Mouse (Mus musculus): ENCODE measurements at regions not wholly inside any gene's neighbourhood (a gene's known extent, or its start where the extent isn't known, plus 50 kb on each side); places are given as distances from the start of the nearest gene placed in this dataset.

DNA sequence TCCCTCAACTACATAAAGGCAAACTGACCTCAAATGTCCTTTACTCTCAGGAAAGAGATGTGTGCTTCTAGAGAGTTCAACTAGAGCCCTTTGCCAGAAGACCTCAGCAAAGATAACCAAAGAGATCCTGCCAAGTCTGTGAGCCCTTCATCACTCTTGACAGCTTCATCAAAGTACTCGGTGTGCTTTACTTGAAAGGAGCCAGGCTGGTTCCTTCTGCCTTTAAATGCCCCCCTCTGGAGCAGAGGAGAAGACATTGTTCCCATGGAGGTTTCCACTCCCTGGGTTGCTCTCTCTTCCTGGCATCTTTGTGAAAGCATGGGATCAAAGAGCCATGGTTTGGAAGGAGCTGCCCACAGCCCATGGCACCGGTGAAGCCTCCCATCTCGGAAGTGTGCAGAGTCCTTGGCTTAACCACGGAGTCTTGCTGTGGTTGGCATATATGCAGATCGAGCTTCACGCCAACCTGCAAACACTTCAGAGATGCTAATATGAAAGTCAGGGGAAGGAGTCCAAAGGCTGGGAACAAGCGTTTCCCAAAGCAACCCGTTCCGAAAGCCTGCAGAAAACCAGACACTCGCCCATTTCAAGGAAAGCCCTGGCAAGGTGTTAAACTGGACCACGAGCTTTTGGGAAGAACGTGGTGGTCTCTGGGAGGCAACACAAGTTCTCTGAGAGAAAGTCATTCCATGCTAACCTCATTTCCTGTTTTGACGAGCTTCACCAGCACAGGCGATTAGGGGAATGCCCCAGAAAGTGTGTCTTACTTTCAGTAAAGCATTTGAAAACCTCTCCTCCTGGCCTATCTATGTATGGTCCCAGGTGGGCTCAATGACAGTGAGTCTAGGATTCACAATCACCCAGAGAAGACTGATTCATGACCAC lies 223.5 kb upstream of the Spdye4c start:
- no peak for DNase-seq (ENCODE audit: low spot score in 2 of 2)

- DNase-seq (ENCODE audit: low spot score in 2 of 2) = no peak
Observed at GRCm38 (mm10) chr2:128368534-128369273, 222.3 kb upstream of the Spdye4c start.

DNA sequence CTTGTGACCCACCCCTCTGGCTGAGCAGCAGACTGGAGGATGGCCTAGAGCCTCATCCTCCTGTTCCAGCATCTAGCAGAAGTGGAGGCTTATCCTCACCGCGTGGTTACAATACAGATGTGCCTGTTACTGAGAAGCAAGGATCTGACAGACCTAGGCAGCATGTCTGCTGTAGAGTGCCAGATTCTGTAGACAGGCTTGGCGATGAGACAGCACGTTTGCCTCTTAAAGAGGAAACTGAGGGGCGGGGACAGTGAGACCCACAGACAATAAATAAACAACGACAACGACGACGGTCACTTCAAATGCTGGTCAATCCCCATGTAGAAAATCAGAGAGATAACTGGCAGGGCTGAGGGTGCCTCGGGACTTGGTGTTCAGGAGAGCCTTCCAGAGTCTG lies 220.2 kb upstream of the Spdye4c start:
- DNase-seq (ENCODE audit: low spot score in 2 of 2) = no peak

- DNase-seq (ENCODE audit: low spot score in 2 of 2) = no peak
Observed at GRCm38 (mm10) chr2:128372204-128372603, 218.8 kb upstream of the Spdye4c start.

DNA sequence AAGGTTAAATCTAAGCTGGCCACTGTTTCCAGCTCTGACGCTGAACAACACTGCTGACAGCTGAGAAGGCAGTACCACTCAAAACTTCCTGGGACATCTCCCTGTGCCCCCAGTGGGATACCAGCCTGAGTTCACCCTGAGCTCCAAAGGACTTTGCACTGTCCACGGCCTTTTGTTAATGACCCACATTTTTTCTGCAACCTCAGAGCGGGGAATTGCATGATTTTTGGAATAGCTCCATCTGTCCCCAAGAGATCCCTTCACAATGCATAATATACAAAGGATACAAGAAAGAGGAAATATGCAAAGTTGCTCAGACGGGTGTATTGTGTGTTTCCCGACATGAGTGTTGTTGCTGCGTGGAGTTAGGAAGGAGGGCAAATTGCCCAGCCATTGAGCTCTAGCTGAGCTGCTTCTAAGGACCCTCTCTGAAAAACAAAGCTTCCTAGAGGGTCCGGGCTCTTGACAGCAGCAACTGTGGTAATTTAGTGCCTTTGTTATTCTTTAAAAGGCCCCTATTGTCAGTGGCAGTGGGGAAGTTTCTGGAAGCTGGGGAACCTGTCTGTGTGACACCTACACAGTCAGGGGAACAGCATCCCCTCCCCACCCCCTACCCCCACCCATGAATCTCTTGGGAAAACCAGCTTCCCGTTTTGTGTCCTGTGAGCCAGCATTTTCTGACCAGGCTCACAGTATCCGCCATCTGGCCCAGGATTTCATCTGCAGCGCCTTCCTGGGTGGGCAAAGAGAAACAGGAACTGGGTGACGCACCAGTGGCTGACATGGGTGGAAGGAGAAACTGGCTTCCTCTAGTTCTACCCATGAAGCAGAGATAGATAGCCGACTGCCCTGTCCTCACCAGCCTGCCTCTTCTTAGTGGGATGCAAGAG lies 217.4 kb upstream of the Spdye4c start:
- peak in 1 of 2 experiments; percentile 16 for DNase-seq (ENCODE audit: low spot score in 2 of 2)

- DNase-seq (ENCODE audit: low spot score in 2 of 2) = no peak
Observed at GRCm38 (mm10) chr2:128374253-128374566, 216.8 kb upstream of the Spdye4c start.

DNA sequence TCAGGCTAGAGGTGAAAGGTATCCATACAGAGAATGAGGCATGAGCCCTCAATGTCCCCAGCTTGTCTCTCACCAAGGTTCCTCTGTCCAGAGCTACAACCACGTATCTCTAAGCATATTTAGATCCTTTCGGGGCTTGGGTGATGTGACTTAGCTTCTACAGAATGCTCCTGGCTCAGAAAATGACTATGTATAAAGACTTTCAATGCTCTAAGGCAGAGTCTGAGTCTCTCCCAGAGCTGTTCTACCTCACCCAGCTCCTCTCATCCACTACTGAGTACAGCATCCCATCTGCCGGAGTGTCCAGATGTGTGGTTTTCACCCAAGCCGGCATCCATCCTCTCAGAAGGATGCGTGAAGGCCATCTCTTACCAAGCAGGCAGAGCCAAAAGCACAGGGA lies 216.1 kb upstream of the Spdye4c start:
- DNase-seq (ENCODE audit: low spot score in 2 of 2) = no peak

GRCm38 (mm10) chr2:128375827-128376226 lies 215.2 kb upstream of the Spdye4c start:
- DNase-seq (ENCODE audit: low spot score in 2 of 2) = no peak

DNA sequence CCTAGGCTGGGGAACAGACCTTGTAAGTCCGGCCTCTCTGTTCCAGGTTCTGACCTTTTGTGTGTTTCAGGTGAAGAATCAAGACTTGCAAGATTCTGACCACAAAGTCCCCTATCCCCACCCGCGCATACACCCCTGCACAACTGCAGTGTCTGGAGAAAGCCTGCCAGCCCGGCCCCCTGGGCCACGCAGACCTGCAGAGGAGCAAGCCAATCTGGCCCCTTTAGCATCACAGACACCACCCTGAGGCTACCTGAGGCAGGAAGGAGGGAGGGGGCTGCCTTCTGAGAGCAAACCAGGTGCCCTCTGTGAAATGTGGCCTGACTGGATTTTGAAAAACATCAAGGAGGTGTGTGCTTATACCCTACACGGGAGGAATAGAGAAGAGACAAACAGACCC lies 213.8 kb upstream of the Spdye4c start:
- no peak for DNase-seq (ENCODE audit: low spot score in 2 of 2)

DNA sequence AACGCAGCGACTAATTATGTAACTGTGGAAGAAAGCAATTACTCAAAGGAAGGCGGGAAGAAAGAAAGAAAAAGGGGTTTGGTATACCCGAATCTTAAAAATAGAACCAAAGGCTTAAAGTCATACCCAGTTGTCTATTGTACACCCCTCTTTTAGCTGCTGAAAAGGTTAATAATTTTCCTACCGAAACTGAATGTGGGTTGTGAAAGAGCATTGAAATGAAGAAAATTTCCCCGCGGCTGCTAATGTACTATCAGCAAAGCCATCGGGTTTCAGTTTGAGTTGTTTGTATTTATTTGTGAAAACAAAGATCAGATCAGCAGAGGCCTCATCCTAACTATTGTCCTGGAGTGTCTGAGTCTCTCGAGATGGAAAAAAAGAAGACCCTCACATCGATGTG lies 213.3 kb upstream of the Spdye4c start:
- DNase-seq (ENCODE audit: low spot score in 2 of 2) = no peak

- DNase-seq (ENCODE audit: low spot score in 2 of 2) = no peak
Observed at GRCm38 (mm10) chr2:128378456-128378855, 212.6 kb upstream of the Spdye4c start.

DNA sequence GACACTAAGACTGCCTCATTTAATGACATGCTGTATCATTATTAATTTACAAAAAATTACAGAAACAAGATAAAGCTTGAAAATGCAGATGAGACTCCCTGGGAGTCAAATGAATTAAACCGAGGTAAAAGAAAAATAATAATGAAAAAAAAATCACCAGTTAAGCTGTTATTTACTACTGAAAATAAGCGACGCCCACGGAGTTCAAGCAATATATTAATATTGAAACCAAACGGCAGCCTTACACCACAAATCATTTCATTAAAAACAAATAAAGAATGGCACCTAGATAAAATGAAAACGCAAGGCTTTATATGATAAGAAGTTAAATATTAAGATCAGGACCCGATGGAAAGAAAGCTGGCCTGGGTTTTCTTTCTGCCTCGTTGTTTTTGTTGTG lies 211.9 kb upstream of the Spdye4c start:
- DNase-seq (ENCODE audit: low spot score in 2 of 2) = no peak

DNA sequence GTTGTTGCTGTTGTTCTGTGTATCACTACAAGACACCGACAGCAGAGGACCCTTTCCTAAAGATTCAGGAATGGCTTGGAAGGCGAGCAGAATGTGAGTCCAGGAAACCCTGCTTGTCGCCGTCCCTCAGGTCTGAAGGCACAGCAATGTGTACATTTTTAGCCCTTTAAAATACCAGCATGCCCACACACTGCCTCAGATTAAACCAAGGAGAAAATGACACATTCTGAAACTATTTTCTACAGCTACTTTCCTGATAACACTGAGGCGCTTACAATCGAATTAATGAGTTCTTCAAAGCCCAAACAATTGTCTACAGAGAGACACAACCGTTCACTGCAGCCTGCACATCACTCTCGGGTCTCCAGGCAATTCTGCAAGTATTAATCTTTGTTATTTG lies 211.5 kb upstream of the Spdye4c start:
- no peak for DNase-seq (ENCODE audit: low spot score in 2 of 2)

- no peak for DNase-seq (ENCODE audit: low spot score in 2 of 2)
Observed at GRCm38 (mm10) chr2:128380581-128380980, 210.4 kb upstream of the Spdye4c start.

DNA sequence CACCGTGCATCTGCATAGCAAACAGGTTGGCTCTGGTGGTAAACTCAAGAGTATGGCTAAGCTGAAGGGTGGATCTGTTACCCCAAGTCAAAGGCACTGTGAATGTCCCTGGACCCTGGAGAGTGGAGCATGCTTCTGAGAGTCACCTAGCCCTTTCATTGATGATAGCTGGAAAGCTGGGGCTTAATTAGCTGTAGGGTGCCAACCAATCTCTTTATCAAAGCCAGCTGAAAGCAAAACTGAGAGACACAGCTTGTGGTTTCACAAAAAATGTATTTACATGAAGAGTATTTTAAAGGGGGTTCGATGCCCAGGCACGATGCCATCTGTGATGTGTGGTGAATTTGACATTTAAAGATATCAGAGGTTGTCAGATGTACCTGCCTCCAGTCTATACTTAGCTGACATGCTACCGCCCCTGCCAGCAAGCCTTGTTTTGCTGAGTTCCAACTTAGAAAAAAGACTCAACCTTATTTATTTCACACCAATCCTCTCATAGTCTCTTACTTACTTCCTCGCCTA lies 209.3 kb upstream of the Spdye4c start:
- no peak for DNase-seq (ENCODE audit: low spot score in 2 of 2)

DNA sequence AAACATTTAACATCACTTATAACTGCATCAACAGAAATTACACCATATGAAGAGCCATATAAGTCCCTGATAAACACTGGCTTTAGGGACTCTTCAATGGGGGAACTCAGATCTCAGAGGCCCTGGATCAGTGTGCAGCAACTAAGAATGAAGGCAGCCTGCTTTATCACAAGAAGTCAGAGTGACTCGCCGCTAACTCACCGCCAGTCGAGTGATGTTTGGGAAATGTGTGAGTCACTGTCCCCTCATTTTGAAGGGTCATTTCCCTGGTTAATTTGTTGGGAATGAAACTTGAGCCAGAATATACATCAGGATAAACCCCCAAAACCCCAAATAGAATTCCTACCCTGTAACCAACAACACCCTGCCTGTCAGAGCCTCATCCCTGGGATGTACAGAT lies 208.5 kb upstream of the Spdye4c start:
- no peak for DNase-seq (ENCODE audit: low spot score in 2 of 2)

DNA sequence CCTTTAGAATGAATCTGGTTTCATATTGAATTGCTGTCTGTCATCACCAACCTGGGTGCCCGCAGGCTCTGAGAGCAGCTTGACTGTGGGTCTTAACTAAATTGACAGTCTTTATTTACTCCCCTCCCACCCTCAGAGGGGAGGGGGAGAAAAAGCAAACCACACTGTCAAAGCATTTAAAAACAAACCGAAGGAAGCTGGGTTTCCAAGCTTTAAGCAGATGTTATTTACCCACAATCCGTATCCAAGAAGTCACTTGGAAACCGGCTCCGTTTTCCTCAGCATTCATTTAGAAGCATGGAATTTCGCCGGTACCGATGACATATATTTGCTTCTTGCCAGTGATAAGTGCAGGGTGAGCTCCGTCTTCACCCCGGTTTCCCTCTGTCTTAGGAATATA lies 206.4 kb upstream of the Spdye4c start:
- DNase-seq (ENCODE audit: low spot score in 2 of 2) = peak in 1 of 2 experiments; percentile 9

- no peak for DNase-seq (ENCODE audit: low spot score in 2 of 2)
Observed at GRCm38 (mm10) chr2:128386846-128387621, 204.0 kb upstream of the Spdye4c start.

GRCm38 (mm10) chr2:128387851-128388471 lies 203.0 kb upstream of the Spdye4c start:
- no peak for DNase-seq (ENCODE audit: low spot score in 2 of 2)

GRCm38 (mm10) chr2:128388883-128389470 lies 202.0 kb upstream of the Spdye4c start:
- DNase-seq (ENCODE audit: low spot score in 2 of 2) = no peak
